Mouse (Mus musculus): ENCODE measurements at regions not wholly inside any gene's neighbourhood (a gene's known extent, or its start where the extent isn't known, plus 50 kb on each side); places are given as distances from the start of the nearest gene placed in this dataset.

DNA sequence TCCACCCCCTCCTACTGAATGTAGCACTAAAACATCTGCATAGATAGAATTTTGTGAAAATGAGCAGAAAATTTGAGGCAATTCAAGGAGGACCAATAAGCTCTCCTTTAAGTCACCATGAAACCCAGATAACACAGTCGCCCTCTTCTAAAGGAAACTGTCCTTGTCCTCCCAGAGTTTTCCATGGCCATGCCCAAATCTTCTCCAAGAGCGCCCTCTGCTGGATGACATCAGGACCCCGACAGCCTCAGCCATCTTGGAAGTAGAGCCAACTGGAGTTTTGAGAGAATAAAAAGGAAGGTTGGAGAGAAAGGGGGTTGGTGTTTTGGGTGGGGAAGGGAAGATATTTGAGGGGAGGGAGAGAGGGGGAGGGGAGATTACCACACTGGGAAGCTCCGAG, 222.1 kb upstream of the Tprg start:
- TF ChIP-seq CTCF (IDR thresholded peaks at IDR 0.05; ENCODE audit: low read depth) (peak; percentile 75), EP300 (IDR thresholded peaks at IDR 0.05; ENCODE audit: low read depth) (no peak)
